Mouse (Mus musculus): Measurements from ENCODE around the gene Zfp626. TPM values are rescaled to one million over a fixed set of nuclear protein-coding genes. Genes with fewer than 3 reads are reported as not detected.
"Not testable (repeated sequence)": the region's sequence is repeated elsewhere in the genome, so short reads cannot be mapped to it uniquely, and the experiment has no call there.

Zfp626 gene
- total and polyA plus RNA-seq, 2 experiments from 2014 or later, result 1.1 to 4.7 TPM

DNA sequence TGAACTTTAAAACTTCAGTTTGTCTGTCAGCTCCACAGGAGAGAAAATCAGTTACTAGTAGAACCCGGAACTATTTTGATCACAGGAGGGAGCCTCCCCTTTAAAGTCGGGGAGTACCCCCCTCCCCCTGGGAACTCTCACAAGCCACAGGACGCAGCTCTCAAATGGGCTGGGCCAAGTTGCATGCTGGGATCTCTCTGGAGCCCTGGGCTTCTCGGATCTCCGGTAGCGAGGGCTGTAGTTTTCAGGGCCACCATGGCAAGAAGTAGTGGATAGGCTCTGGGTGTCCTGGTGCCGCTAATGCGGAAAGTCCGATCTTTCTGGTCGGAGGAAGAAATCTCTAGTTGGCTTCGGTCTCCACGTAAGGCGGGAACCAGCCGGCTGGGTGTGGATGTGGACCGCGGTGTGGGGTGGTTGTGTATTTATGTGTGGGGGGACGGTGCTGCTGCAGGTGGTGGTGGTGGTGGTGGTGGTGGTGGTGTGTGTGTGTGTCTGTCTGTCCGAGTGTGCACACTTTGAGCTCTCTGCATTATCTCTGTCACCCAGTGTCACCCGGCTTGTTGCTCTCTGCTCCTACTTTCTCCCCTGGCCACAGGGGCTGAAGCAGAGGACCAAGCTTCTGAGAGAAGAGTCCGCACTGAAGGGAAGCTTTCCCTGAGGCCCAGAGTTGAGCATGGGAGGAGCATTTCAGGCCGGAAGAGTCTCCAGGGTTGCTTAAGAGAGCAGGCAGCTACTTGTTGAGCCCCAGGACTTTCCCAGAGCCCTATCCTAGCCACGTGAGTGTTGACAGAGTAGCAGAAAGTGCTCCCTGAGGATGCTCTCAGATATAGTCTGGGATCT is 53.6 kb downstream of the Zfp626 start:
- no peak for TF ChIP-seq CTCF (IDR thresholded peaks at IDR 0.05; ENCODE audit: low read depth)
- DNase-seq (ENCODE audit: low spot score) (peak; percentile 80), ATAC-seq (peak; percentile 85)
- no peaks in the 10 kb centered on the region for H3K36me3 ChIP-seq (ENCODE audit: insufficient read depth, low read length)
- no peaks in the 10 kb centered on the region for H3K27me3 ChIP-seq (ENCODE audit: insufficient read depth, low read length)
- 0% methylated on average over 22 of the region's 22 CpGs for WGBS
- H3K9me3 ChIP-seq (ENCODE audit: low read length), result no peaks in the 10 kb centered on the region
- H3K4me2 ChIP-seq (ENCODE audit: low read depth, low read length), result peak overlapping the region; percentile 75
- peak overlapping the region; percentile 44 for H3K4me3 ChIP-seq (ENCODE audit: low read length)
- H3K9ac ChIP-seq (replicated peaks; ENCODE audit: low read length), result peak overlapping the region; percentile 43; the same call in 1 of the 2 replicates
- H3K27ac ChIP-seq, result peak overlapping the region; percentile 69; the same call in 1 of the 2 replicates
- no peaks in the 10 kb centered on the region for H3K4me1 ChIP-seq (ENCODE audit: insufficient read depth, low read length)

DNA sequence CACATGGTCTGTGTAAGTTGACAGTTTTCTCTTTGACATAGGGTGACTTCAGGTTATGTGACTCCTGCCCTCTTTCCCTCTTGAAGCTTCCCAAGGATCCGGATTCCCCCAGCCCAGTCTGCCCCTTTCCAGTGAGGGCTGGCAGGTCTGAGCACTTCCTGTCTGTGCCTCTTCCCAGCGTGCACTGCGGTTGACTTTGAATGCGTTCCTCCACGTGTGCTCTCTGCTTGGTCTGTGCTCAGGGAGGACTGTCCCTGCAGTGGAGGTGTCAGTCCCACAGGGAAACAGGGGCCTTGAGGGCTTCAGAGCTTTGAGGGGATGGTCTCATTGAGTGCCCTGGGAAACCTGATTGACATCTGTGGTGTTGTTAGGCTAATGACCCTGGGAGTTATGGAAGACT is 55.6 kb downstream of the Zfp626 start:
- H3K4me1 ChIP-seq (ENCODE audit: insufficient read depth, low read length); H3K27ac ChIP-seq; H3K36me3 ChIP-seq (ENCODE audit: insufficient read depth, low read length); H3K27me3 ChIP-seq (ENCODE audit: insufficient read depth, low read length); H3K9ac ChIP-seq (replicated peaks; ENCODE audit: low read length); H3K4me2 ChIP-seq (ENCODE audit: low read depth, low read length); H3K9me3 ChIP-seq (ENCODE audit: low read length); DNase-seq (ENCODE audit: low spot score); H3K4me3 ChIP-seq (ENCODE audit: low read length); ATAC-seq: not testable (repeated sequence)
- 69% methylated on average over 5 of the region's 5 CpGs for WGBS

Other genes with a start within 250 kb of the Zfp626 start
- 60.6 and 83.1 TPM in 2 replicates for gene Akt2, start 215.6 kb upstream of the Zfp626 start, total RNA-seq (2014; rRNA removed)
- 62.3 and 64.0 TPM in 2 replicates for gene Akt2, start 215.6 kb upstream of the Zfp626 start, polyA plus RNA-seq (2015; fragmentation: Nextera tagmentation; extraction: Ambion mirVana)
- 104 and 132 TPM in 2 replicates for gene Ttc9b, start 153.3 kb upstream of the Zfp626 start, total RNA-seq (2014; rRNA removed)
- gene Ttc9b, start 153.3 kb upstream of the Zfp626 start, polyA plus RNA-seq (2015; fragmentation: Nextera tagmentation; extraction: Ambion mirVana), result 124 and 127 TPM in 2 replicates
- gene Map3k10, start 132.6 kb upstream of the Zfp626 start, total RNA-seq (2014; rRNA removed), result 141 and 162 TPM in 2 replicates
- 21.4 and 22.9 TPM in 2 replicates for gene Map3k10, start 132.6 kb upstream of the Zfp626 start, polyA plus RNA-seq (2015; fragmentation: Nextera tagmentation; extraction: Ambion mirVana)
- gene Zfp607b, start 117.9 kb upstream of the Zfp626 start, total RNA-seq (2014; rRNA removed), result 3.5 and 5.6 TPM in 2 replicates
- gene Zfp607b, start 117.9 kb upstream of the Zfp626 start, polyA plus RNA-seq (2015; fragmentation: Nextera tagmentation; extraction: Ambion mirVana), result 8.5 and 8.9 TPM in 2 replicates
- 24.3 and 25.3 TPM in 2 replicates for gene Zfp60, start 75.8 kb upstream of the Zfp626 start, total RNA-seq (2014; rRNA removed)
- 35.1 and 36.0 TPM in 2 replicates for gene Zfp60, start 75.8 kb upstream of the Zfp626 start, polyA plus RNA-seq (2015; fragmentation: Nextera tagmentation; extraction: Ambion mirVana)
- 3.7 and 6.7 TPM in 2 replicates for gene Zfp59, start 31.4 kb downstream of the Zfp626 start, total RNA-seq (2014; rRNA removed)
- gene Zfp59, start 31.4 kb downstream of the Zfp626 start, polyA plus RNA-seq (2015; fragmentation: Nextera tagmentation; extraction: Ambion mirVana), result 4.1 and 5.1 TPM in 2 replicates
- 1.5 and 2.1 TPM in 2 replicates for gene Zfp607a, start 50.3 kb downstream of the Zfp626 start, total RNA-seq (2014; rRNA removed)
- 0.39 and 0.90 TPM in 2 replicates for gene Zfp607a, start 50.3 kb downstream of the Zfp626 start, polyA plus RNA-seq (2015; fragmentation: Nextera tagmentation; extraction: Ambion mirVana)
- gene Zfp974, start 122.3 kb downstream of the Zfp626 start, total RNA-seq (2014; rRNA removed), result 9.0 and 13.2 TPM in 2 replicates
- gene Zfp974, start 122.3 kb downstream of the Zfp626 start, polyA plus RNA-seq (2015; fragmentation: Nextera tagmentation; extraction: Ambion mirVana), result 6.3 and 7.2 TPM in 2 replicates
- 16.6 and 18.0 TPM in 2 replicates for gene Zfp780b, start 172.0 kb downstream of the Zfp626 start, total RNA-seq (2014; rRNA removed)
- gene Zfp780b, start 172.0 kb downstream of the Zfp626 start, polyA plus RNA-seq (2015; fragmentation: Nextera tagmentation; extraction: Ambion mirVana), result 18.4 and 18.9 TPM in 2 replicates
- gene Zfp850, start 206.9 kb downstream of the Zfp626 start, total RNA-seq (2014; rRNA removed), result 4.4 and 5.1 TPM in 2 replicates
- gene Zfp850, start 206.9 kb downstream of the Zfp626 start, polyA plus RNA-seq (2015; fragmentation: Nextera tagmentation; extraction: Ambion mirVana), result 3.2 and 3.4 TPM in 2 replicates
- gene Psmc4, start 242.9 kb downstream of the Zfp626 start, total RNA-seq (2014; rRNA removed), result 162 and 169 TPM in 2 replicates
- 256 and 261 TPM in 2 replicates for gene Psmc4, start 242.9 kb downstream of the Zfp626 start, polyA plus RNA-seq (2015; fragmentation: Nextera tagmentation; extraction: Ambion mirVana)

Measured in hindbrain, postnatal 0 days (tissue).